Mouse (Mus musculus) layer of hippocampus, adult 9-11 months (tissue): Measurements from ENCODE around the gene Mfap4.

ENCODE experiments used
- DNase-seq: peaks from one replicate; pipeline ENCODE4 v3.0.0; 2022

Mfap4 gene

GRCm38 (mm10) chr11:61484613-61485540 is at the start of gene Mfap4:
Gene Mfap4 (plus strand): TSS chr11:61485431.
- peak; percentile 87 for DNase-seq

GRCm38 (mm10) chr11:61436298-61436697 is 48.9 kb upstream of the Mfap4 start:
- DNase-seq: no peak

GRCm38 (mm10) chr11:61439170-61439569 is 46.1 kb upstream of the Mfap4 start:
- DNase-seq: no peak

- DNase-seq: no peak
These were observed 44.8 kb upstream of the Mfap4 start for GRCm38 (mm10) chr11:61440416-61440815.

- no peak for DNase-seq
These were observed 43.6 kb upstream of the Mfap4 start for GRCm38 (mm10) chr11:61441670-61442069.

GRCm38 (mm10) chr11:61443807-61444206 is 41.4 kb upstream of the Mfap4 start:
- peak; percentile 72 for DNase-seq

GRCm38 (mm10) chr11:61447296-61447695 is 37.9 kb upstream of the Mfap4 start:
- no peak for DNase-seq

- DNase-seq: no peak
These were observed 37.2 kb upstream of the Mfap4 start for GRCm38 (mm10) chr11:61448041-61448440.

GRCm38 (mm10) chr11:61448599-61449225 is 36.5 kb upstream of the Mfap4 start:
- peak; percentile 57 for DNase-seq

GRCm38 (mm10) chr11:61449499-61450292 is 35.5 kb upstream of the Mfap4 start:
- DNase-seq: no peak

- DNase-seq: no peak
These were observed 21.2 kb upstream of the Mfap4 start for GRCm38 (mm10) chr11:61464071-61464470.

GRCm38 (mm10) chr11:61465422-61465821 is 19.8 kb upstream of the Mfap4 start:
- DNase-seq: no peak

GRCm38 (mm10) chr11:61468534-61468933 is 16.7 kb upstream of the Mfap4 start:
- DNase-seq: no peak

- no peak for DNase-seq
These were observed 15.8 kb upstream of the Mfap4 start for GRCm38 (mm10) chr11:61469317-61469917.

- DNase-seq: no peak
These were observed 14.4 kb upstream of the Mfap4 start for GRCm38 (mm10) chr11:61470880-61471279.

GRCm38 (mm10) chr11:61473630-61474029 is 11.6 kb upstream of the Mfap4 start:
- DNase-seq: no peak

- no peak for DNase-seq
These were observed 8.3 kb upstream of the Mfap4 start for GRCm38 (mm10) chr11:61476786-61477382.

- DNase-seq: no peak
These were observed 7.4 kb upstream of the Mfap4 start for GRCm38 (mm10) chr11:61477566-61478508.

GRCm38 (mm10) chr11:61478788-61479187 is 6.4 kb upstream of the Mfap4 start:
- DNase-seq: no peak

- DNase-seq: no peak
These were observed 3.8 kb upstream of the Mfap4 start for GRCm38 (mm10) chr11:61481239-61482090.
